Mouse (Mus musculus) MEL (cell line): ENCODE measurements around the gene Ttc34.

Source experiments
- CTCF ChIP-seq, 3 experiments: IDR thresholded peaks in 2 of 3; conservative IDR thresholded peaks in 1 of 3; 2 replicates each; pipeline ENCODE4 v1.5.1; 2011 to 2012; ENCODE audit warnings: low read length in 3 of 3, low read depth in 2 of 3, mild to moderate bottlenecking in 2 of 3, improper control_type of control experiment in 1 of 3, inconsistent platforms in 1 of 3, mixed read lengths in 1 of 3, moderate library complexity in 1 of 3; ENCODE audit not compliant: control insufficient read depth in 1 of 3, insufficient read depth in 1 of 3, poor library complexity in 1 of 3, severe bottlenecking in 1 of 3
- JUND ChIP-seq: IDR thresholded peaks from 2 replicates; pipeline ENCODE4 v1.6.1; 2011; ENCODE audit warnings: low read depth, mild to moderate bottlenecking, improper control_type of control experiment, low read length
- POLR2A ChIP-seq, 2 experiments: IDR thresholded peaks; 2 replicates each; pipeline ENCODE4 v1.6.1; 2011 to 2012; ENCODE audit warnings: low read length in 2 of 2, mild to moderate bottlenecking in 2 of 2, control low read depth in 1 of 2, improper control_type of control experiment in 1 of 2, low read depth in 1 of 2, moderate library complexity in 1 of 2; ENCODE audit not compliant: control insufficient read depth in 1 of 2, insufficient read depth in 1 of 2, poor library complexity in 1 of 2
- RCOR1 ChIP-seq: IDR thresholded peaks from 2 replicates; pipeline ENCODE4 v1.6.1; 2012; ENCODE audit warnings: low read depth, mild to moderate bottlenecking, inconsistent platforms, low read length, improper control_type of control experiment
- TAL1 ChIP-seq: IDR thresholded peaks from 2 replicates; pipeline ENCODE4 v1.6.1; 2012; ENCODE audit warnings: mild to moderate bottlenecking, inconsistent platforms, low read length, moderate library complexity, mixed read lengths

DNA sequence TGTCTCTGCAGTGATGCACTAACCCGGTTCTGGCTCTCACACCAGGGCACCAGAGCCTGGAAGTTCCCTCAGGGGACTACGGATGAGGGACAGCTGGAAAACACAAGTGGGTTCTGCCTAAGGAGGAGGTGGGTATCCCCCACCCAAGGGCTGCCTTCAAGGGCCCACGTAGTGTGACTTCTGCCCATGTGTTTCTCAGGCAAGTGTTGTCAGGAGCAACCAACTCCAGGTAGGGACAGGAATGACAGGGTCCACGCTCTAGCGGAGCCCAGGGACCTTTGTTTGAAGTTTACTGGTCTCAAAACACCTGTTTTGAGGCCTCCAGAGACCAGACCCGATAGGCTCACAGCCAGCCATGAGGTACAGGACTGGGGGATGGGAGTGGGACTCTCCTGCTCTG is 35.9 kb downstream of the Ttc34 start:
- TF ChIP-seq CTCF (IDR thresholded peaks at IDR 0.05 in 2 of 3, conservative IDR thresholded peaks at IDR 0.05 in 1 of 3; ENCODE audit: control insufficient read depth in 1 of 3, insufficient read depth in 1 of 3, low read depth in 2 of 3, low read length in 3 of 3, poor library complexity in 1 of 3, severe bottlenecking in 1 of 3) (no peak), JUND (no peak), POLR2A (IDR thresholded peaks at IDR 0.05; ENCODE audit: control insufficient read depth in 1 of 2, insufficient read depth in 1 of 2, low read depth in 1 of 2, low read length in 2 of 2, poor library complexity in 1 of 2) (no peak), TAL1 (no peak), RCOR1 (no peak)
